Mouse (Mus musculus) CH12.LX (cell line): Measurements from ENCODE around the gene Mctp1. TPM values are rescaled to one million over a fixed set of nuclear protein-coding genes. Genes with fewer than 3 reads are reported as not detected.
A peak's percentile ranks its signal among the peaks of the same experiment; 100 is the strongest.

ENCODE experiments used
- DNase-seq: peaks from one replicate; pipeline ENCODE4 v3.0.0-alpha.2; 2013; ENCODE audit errors: extremely low read depth
- H3K27ac ChIP-seq: 2 replicates; pipeline ENCODE4 v1.5.1; 2012; ENCODE audit warnings: low read depth, mild to moderate bottlenecking, control low read depth, moderate library complexity; ENCODE audit not compliant: insufficient read depth
- H3K27me3 ChIP-seq: replicated peaks from 2 replicates; pipeline ENCODE3; 2012; ENCODE audit warnings: inconsistent platforms
- H3K36me3 ChIP-seq, 2 experiments: replicated peaks in 1 of 2; 2 replicates each; pipeline versions ENCODE3 to v1.6.1; 2012; ENCODE audit warnings: inconsistent platforms in 1 of 2, low read length in 1 of 2, mild to moderate bottlenecking in 1 of 2, mixed read lengths in 1 of 2, moderate library complexity in 1 of 2; ENCODE audit not compliant: control insufficient read depth in 1 of 2, insufficient read depth in 1 of 2
- H3K4me1 ChIP-seq, 2 experiments: 2 replicates each; pipeline ENCODE4 v1.6.1; 2012; ENCODE audit warnings: inconsistent platforms in 1 of 2, moderate library complexity in 1 of 2; ENCODE audit not compliant: insufficient read depth in 2 of 2, control insufficient read depth in 1 of 2
- H3K4me2 ChIP-seq: 2 replicates; pipeline ENCODE4 v1.6.1; 2012; ENCODE audit warnings: low read depth, mild to moderate bottlenecking, control low read depth; ENCODE audit not compliant: poor library complexity, insufficient read depth, severe bottlenecking
- H3K4me3 ChIP-seq, 3 experiments: fragments of 150-350 bp in 1 of 3; sonication (generic) in 1 of 3; replicated peaks in 1 of 3; 2 replicates each; pipeline versions ENCODE3 to v1.5.1; 2011 to 2012; ENCODE audit warnings: low read depth in 2 of 3, low read length in 2 of 3, mild to moderate bottlenecking in 2 of 3, moderate library complexity in 2 of 3, control low read depth in 1 of 3, improper control_type of control experiment in 1 of 3, inconsistent platforms in 1 of 3, mixed read lengths in 1 of 3; ENCODE audit not compliant: poor library complexity in 1 of 3
- H3K79me2 ChIP-seq: replicated peaks from 2 replicates; pipeline ENCODE4 v1.6.1; 2012; ENCODE audit warnings: mild to moderate bottlenecking, moderate library complexity; ENCODE audit not compliant: control insufficient read depth, poor library complexity, insufficient read depth, severe bottlenecking; ENCODE audit errors: extremely low read depth
- H3K9ac ChIP-seq: 2 replicates; pipeline ENCODE4 v1.6.1; 2012; ENCODE audit warnings: low read depth, mild to moderate bottlenecking, control low read depth, moderate library complexity; ENCODE audit not compliant: insufficient read depth
- H3K9me3 ChIP-seq: replicated peaks from 2 replicates; pipeline ENCODE3; 2012; ENCODE audit warnings: low read length, inconsistent platforms, mixed read lengths
- BHLHE40 ChIP-seq: IDR thresholded peaks from 2 replicates; pipeline ENCODE4 v1.6.1; 2011; ENCODE audit warnings: mild to moderate bottlenecking, low read depth, low read length, improper control_type of control experiment
- CTCF ChIP-seq, 2 experiments: IDR thresholded peaks in 1 of 2; conservative IDR thresholded peaks in 1 of 2; 2 replicates each; pipeline ENCODE4 v1.5.1; 2011 to 2012; ENCODE audit warnings: low read depth in 2 of 2, low read length in 2 of 2, improper control_type of control experiment in 1 of 2, inconsistent platforms in 1 of 2, mild to moderate bottlenecking in 1 of 2, moderate library complexity in 1 of 2
- E2F4 ChIP-seq: IDR thresholded peaks from 2 replicates; pipeline ENCODE4 v1.6.1; 2011; ENCODE audit warnings: low read depth, low read length, improper control_type of control experiment; ENCODE audit not compliant: insufficient replicate concordance
- ELF1 ChIP-seq: IDR thresholded peaks from 2 replicates; pipeline ENCODE4 v1.6.1; 2014; ENCODE audit warnings: low read depth, mild to moderate bottlenecking, inconsistent platforms, low read length, improper control_type of control experiment
- ETS1 ChIP-seq: conservative IDR thresholded peaks from 2 replicates; pipeline ENCODE4 v1.6.1; 2012; ENCODE audit warnings: low read depth, mild to moderate bottlenecking, inconsistent platforms, low read length, improper control_type of control experiment, moderate library complexity
- IRF4 ChIP-seq: IDR thresholded peaks from 2 replicates; pipeline ENCODE4 v1.6.1; 2014; ENCODE audit warnings: low read depth, mild to moderate bottlenecking, inconsistent platforms, low read length, improper control_type of control experiment
- JUN ChIP-seq: IDR thresholded peaks from 2 replicates; pipeline ENCODE4 v1.6.1; 2011; ENCODE audit warnings: low read depth, mild to moderate bottlenecking, low read length, improper control_type of control experiment, moderate library complexity; ENCODE audit not compliant: insufficient read depth
- JUND ChIP-seq: conservative IDR thresholded peaks from 2 replicates; pipeline ENCODE4 v1.6.1; 2011; ENCODE audit warnings: low read depth, low read length, improper control_type of control experiment
- MAFK ChIP-seq: IDR thresholded peaks from 2 replicates; pipeline ENCODE4 v1.6.1; 2011; ENCODE audit warnings: low read length, improper control_type of control experiment; ENCODE audit not compliant: insufficient replicate concordance
- MAZ ChIP-seq: IDR thresholded peaks from 2 replicates; pipeline ENCODE4 v1.6.1; 2012; ENCODE audit warnings: low read depth, mild to moderate bottlenecking, inconsistent platforms, low read length, improper control_type of control experiment, moderate library complexity
- MEF2A ChIP-seq: IDR thresholded peaks from 2 replicates; pipeline ENCODE4 v1.6.1; 2014; ENCODE audit warnings: low read depth, mild to moderate bottlenecking, inconsistent platforms, low read length, improper control_type of control experiment, borderline replicate concordance
- MXI1 ChIP-seq: IDR thresholded peaks from 2 replicates; pipeline ENCODE4 v1.6.1; 2011; ENCODE audit warnings: mild to moderate bottlenecking, low read depth, low read length, improper control_type of control experiment
- MYC ChIP-seq: IDR thresholded peaks from 2 replicates; pipeline ENCODE4 v1.6.1; 2011; ENCODE audit warnings: low read depth, mild to moderate bottlenecking, improper control_type of control experiment, low read length
- NRF1 ChIP-seq: IDR thresholded peaks from 2 replicates; pipeline ENCODE4 v1.6.1; 2014; ENCODE audit warnings: low read depth, mild to moderate bottlenecking, inconsistent platforms, low read length, improper control_type of control experiment, moderate library complexity
- POLR2AphosphoS2 ChIP-seq: IDR thresholded peaks from 2 replicates; pipeline ENCODE4 v1.6.1; 2011; ENCODE audit warnings: low read depth, low read length, improper control_type of control experiment
- RAD21 ChIP-seq: IDR thresholded peaks from 2 replicates; pipeline ENCODE4 v1.6.1; 2011; ENCODE audit warnings: low read depth, mild to moderate bottlenecking, low read length, improper control_type of control experiment, moderate library complexity
- RCOR1 ChIP-seq: conservative IDR thresholded peaks from 2 replicates; pipeline ENCODE4 v1.6.1; 2012; ENCODE audit warnings: low read depth, mild to moderate bottlenecking, inconsistent platforms, low read length, improper control_type of control experiment
- SIN3A ChIP-seq: IDR thresholded peaks from 2 replicates; pipeline ENCODE4 v1.6.1; 2012; ENCODE audit warnings: low read length, improper control_type of control experiment, inconsistent platforms
- ZC3H11A ChIP-seq: IDR thresholded peaks from 2 replicates; pipeline ENCODE4 v1.6.1; 2012; ENCODE audit warnings: low read depth, mild to moderate bottlenecking, inconsistent platforms, low read length, improper control_type of control experiment
- ZNF384 ChIP-seq: IDR thresholded peaks from 2 replicates; pipeline ENCODE4 v1.6.1; 2012; ENCODE audit warnings: low read depth, low read length, improper control_type of control experiment, inconsistent platforms
- dilution Hi-C: fragments of 300-500 bp; cut with MboI; formaldehyde crosslinking; loops from 2 replicates; pipeline ENCODE4 v1.14.3; 2020; ENCODE audit warnings: low sequenced_read_pairs; ENCODE audit not compliant: extremely low pct_unique_long_range_greater_than_20kb, extremely low pct_ligation_motif_present
- in situ Hi-C: fragments of 300-500 bp; cut with MboI; formaldehyde crosslinking; loops from 3 replicates; pipeline ENCODE4 v1.14.3; 2019; ENCODE audit warnings: low sequenced_read_pairs, low pct_ligation_motif_present, low pct_unique_long_range_greater_than_20kb, mixed read lengths
- polyA plus RNA-seq: library from polyadenylated mRNA; unstranded; fragments of >175 nt; gene quantifications from 2 replicates; pipeline ENCODE4 v1.2.1, GENCODE M21; 2012; ENCODE audit warnings: low read depth; ENCODE audit not compliant: insufficient read length
- total RNA-seq, 2 experiments: library from RNA; depleted of rRNA; stranded (reverse); fragments of 300-350 nt in 1 of 2; fragments of >200 nt in 1 of 2; gene quantifications; 2 replicates each; pipeline ENCODE4 v1.2.3; 2012 to 2014

The Mctp1 gene
- total and polyA plus RNA-seq, 3 experiments, result 3.0 to 5.3 (median 3.7) TPM

DNA sequence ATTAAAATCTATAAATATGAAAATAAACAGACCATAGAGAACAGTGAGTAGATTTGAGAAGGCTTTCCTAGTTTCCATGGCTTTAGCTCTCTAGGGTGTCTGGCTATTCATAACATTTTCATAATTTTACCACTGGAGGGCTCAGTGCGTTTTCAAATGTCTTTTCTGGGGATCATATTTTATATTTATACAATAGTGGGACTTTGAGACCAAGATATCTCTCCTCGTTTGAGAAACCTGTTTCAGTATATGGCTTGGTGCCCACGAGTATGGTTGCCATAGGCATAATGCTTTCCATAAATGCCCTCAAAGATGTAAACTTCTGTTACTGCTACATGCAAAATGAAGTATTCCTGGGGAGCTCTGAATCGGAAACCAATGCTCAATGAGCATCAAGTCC, 49.1 kb downstream of the Mctp1 start:
- no peak for DNase-seq
- in situ Hi-C loops (loop anchor here (25.0 kb wide), 1 partner anchor 254 kb away; no protein-coding TSS in a partner anchor), dilution Hi-C loops (no loop called here)
- no peaks in the 10 kb centered on the region for H3K27me3 ChIP-seq
- no peak overlapping the region for H3K4me3 ChIP-seq
- H3K4me2 ChIP-seq, result no peak overlapping the region
- H3K36me3 ChIP-seq, result no peaks in the 10 kb centered on the region
- no peak overlapping the region for H3K27ac ChIP-seq
- no peak for TF ChIP-seq POLR2AphosphoS2
- TF ChIP-seq CTCF (conservative IDR thresholded peaks at IDR 0.05 in 1 of 2, IDR thresholded peaks at IDR 0.05 in 1 of 2; ENCODE audit: low read depth in 2 of 2, low read length in 2 of 2), result peak in 1 of 2 experiments; percentile 24; a peak in 1 of 4 replicates
- no peak for TF ChIP-seq ZNF384
- no peak for TF ChIP-seq ELF1
- peak; percentile 12 for TF ChIP-seq RAD21
- no peak for TF ChIP-seq IRF4
- TF ChIP-seq NRF1, result no peak
- H3K9ac ChIP-seq, result no peak overlapping the region
- H3K9me3 ChIP-seq, result no peaks in the 10 kb centered on the region
- 0 out of 4 replicates have a peak, but pooled peaks cover 0 to 4% of the 10 kb centered on the region in 2 experiments for H3K4me1 ChIP-seq
- no peaks in the 10 kb centered on the region for H3K79me2 ChIP-seq

DNA sequence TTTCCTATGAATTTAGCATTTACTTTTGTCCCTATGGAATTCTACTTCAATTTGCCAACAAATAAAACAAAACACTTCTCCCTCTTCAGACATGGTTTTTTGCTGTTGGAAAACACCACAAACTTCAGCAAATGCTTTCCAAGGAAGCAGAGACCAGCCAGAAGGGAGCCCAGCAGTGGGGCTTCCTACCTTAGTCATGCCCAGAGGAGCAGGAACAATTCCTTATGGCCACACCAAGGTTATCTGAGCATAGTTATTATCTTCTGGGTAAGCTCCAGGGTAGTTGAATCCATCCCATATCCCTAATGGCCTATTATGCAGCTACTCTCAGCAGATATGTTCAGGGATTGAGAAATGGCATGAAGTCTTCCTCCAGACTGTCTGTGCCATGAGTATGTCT, 52.1 kb downstream of the Mctp1 start:
- Histone ChIP-seq H3K27me3 (no peaks in the 10 kb centered on the region), H3K4me2 (no peak overlapping the region), H3K36me3 (no peaks in the 10 kb centered on the region), H3K4me3 (no peak overlapping the region), H3K9me3 (no peaks in the 10 kb centered on the region), H3K4me1 (0 out of 4 replicates have a peak, but pooled peaks cover 0 to 2% of the 10 kb centered on the region in 2 experiments)
- DNase-seq, result no peak
- dilution Hi-C loops, result no loop called here
- in situ Hi-C loops, result loop anchor here (25.0 kb wide), 1 partner anchor 251 kb away; no protein-coding TSS in a partner anchor
- no peak for TF ChIP-seq MXI1
- TF ChIP-seq MEF2A, result no peak
- no peak for TF ChIP-seq MAZ
- TF ChIP-seq MAFK, result no peak
- TF ChIP-seq MYC, result no peak
- TF ChIP-seq SIN3A, result no peak
- TF ChIP-seq RCOR1, result no peak
- no peak for TF ChIP-seq IRF4
- TF ChIP-seq ZC3H11A, result no peak
- TF ChIP-seq JUN, result no peak
- no peak for TF ChIP-seq CTCF (conservative IDR thresholded peaks at IDR 0.05 in 1 of 2, IDR thresholded peaks at IDR 0.05 in 1 of 2; ENCODE audit: low read depth in 2 of 2, low read length in 2 of 2)
- no peak for TF ChIP-seq ELF1
- TF ChIP-seq E2F4, result no peak
- TF ChIP-seq JUND, result no peak
- no peak for TF ChIP-seq ETS1
- no peak for TF ChIP-seq BHLHE40
- TF ChIP-seq RAD21, result no peak
- TF ChIP-seq, all 38 proteins: peak for 0
- Histone ChIP-seq H3K79me2 (no peaks in the 10 kb centered on the region), H3K27ac (no peak overlapping the region), H3K9ac (no peak overlapping the region)
